Mouse (Mus musculus) midbrain, embryonic 15.5 days (tissue): ENCODE results near the gene Prkar2b. TPM values are rescaled to one million over a fixed set of nuclear protein-coding genes. Genes with fewer than 3 reads are reported as not detected.

Source experiments
- ATAC-seq: fragments of 200-750 bp; cut with Nextera tagmentation; replicated peaks from 2 replicates; pipeline ENCODE4 v1.8.0; 2017; ENCODE audit warnings: moderate TSS enrichment
- H3K27ac ChIP-seq: fragments of 300-500 bp; sonication (generic); 2 replicates; pipeline ENCODE4 v1.5.1; 2015; ENCODE audit warnings: mild to moderate bottlenecking, inconsistent platforms
- H3K27me3 ChIP-seq: fragments of 300-500 bp; sonication (generic); replicated peaks from 2 replicates; pipeline ENCODE4 v1.6.1; 2015; ENCODE audit warnings: inconsistent platforms
- H3K36me3 ChIP-seq: fragments of 300-500 bp; sonication (generic); replicated peaks from 2 replicates; pipeline ENCODE4 v1.6.1; 2015; ENCODE audit warnings: inconsistent platforms
- H3K4me1 ChIP-seq: fragments of 300-500 bp; sonication (generic); 2 replicates; pipeline ENCODE4 v1.6.1; 2015; ENCODE audit warnings: inconsistent platforms
- H3K4me2 ChIP-seq: fragments of 300-500 bp; sonication (generic); 2 replicates; pipeline ENCODE4 v1.6.1; 2015; ENCODE audit warnings: inconsistent platforms, mild to moderate bottlenecking, moderate library complexity
- H3K4me3 ChIP-seq: fragments of 300-500 bp; sonication (generic); 2 replicates; pipeline ENCODE4 v1.5.1; 2015; ENCODE audit warnings: mild to moderate bottlenecking, inconsistent platforms
- H3K9ac ChIP-seq: fragments of 300-500 bp; sonication (generic); 2 replicates; pipeline ENCODE4 v1.6.1; 2015; ENCODE audit warnings: mild to moderate bottlenecking, inconsistent platforms
- H3K9me3 ChIP-seq: fragments of 300-500 bp; sonication (generic); 2 replicates; pipeline ENCODE4 v1.6.1; 2016; ENCODE audit warnings: inconsistent platforms
- WGBS: fragments of 180-500 bp; shearing (Covaris S2); methylation state at CpG from one replicate; pipeline ENCODE4 v1.1.7; 2015; ENCODE audit warnings: mixed read lengths; 5-methylcytosine and 5-hydroxymethylcytosine counted together
- polyA plus RNA-seq: library from polyadenylated mRNA; unstranded; fragments of >200 nt; fragmentation: Nextera tagmentation; extraction: Ambion mirVana; gene quantifications from 2 replicates; pipeline ENCODE4 v1.2.1, GENCODE M21; 2015

The Prkar2b gene
- polyA plus RNA-seq, 1 experiment from 2014 or later = 148 TPM

DNA sequence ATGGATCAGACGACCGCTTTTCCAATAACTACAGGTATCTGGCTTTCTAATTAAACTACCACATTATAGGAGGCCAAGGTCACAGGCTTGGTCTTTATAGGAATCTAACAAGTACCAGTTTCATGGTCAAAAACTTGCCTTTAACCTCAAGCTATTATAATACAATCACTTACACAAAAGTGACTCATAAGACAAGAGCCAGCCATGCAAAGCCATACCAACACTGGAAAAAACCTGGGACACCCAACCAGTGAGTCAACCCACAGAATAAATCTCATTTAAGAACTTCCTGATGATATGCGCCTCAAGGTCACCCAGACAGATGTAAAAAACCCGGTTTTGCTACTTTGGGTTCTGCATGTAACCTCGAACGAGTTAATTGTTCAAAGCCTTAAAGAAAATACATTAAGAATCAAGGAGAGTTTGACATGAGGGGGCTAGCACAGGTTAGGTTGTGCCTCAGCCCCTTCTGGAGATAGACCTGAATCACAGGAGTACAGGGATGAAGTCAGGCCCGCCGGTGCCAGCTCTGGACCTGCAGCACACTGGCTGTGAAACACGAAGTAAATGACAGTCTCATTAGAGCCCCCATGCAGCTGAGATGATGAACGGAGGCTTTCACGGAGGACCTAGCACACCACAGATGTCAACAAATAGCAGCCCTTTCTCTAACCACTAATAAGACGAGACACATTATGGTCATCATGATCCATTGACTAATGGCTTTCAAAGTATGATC lies 3.5 kb downstream of the Prkar2b start:
- peak overlapping the region; percentile 80 for H3K4me3 ChIP-seq
- no peak overlapping the region for H3K9ac ChIP-seq
- no peak for ATAC-seq
- H3K9me3 ChIP-seq = no peaks in the 10 kb centered on the region
- H3K36me3 ChIP-seq = no peaks in the 10 kb centered on the region
- peaks cover 50% of the 10 kb centered on the region for H3K4me1 ChIP-seq
- H3K4me2 ChIP-seq = peak overlapping the region; percentile 58
- H3K27me3 ChIP-seq = no peaks in the 10 kb centered on the region
- WGBS = 75% methylated on average over 12 of the region's 12 CpGs
- no peak overlapping the region for H3K27ac ChIP-seq

DNA sequence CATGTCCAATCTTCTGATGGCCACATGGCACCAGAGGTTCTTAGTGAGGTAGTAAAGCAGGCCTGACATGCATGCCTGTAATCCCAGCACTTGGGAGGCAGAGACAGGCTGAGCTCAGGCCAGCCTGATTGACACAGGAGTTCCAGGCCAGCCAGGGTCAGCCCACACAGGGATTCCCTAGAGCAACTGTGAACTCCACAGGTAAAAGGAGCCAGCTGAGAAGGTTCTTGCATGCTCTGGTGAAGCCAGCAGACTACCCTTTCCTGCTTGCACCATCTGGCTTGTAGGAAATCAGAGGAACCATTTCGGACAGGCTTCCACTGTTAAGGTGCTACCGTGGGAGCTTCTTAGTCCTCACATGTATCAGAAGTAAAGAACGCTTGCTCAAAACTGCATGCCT lies 5.3 kb downstream of the Prkar2b start:
- Histone ChIP-seq H3K4me1 (peaks cover 51% of the 10 kb centered on the region), H3K9me3 (no peaks in the 10 kb centered on the region)
- 93% methylated on average over 3 of the region's 3 CpGs for WGBS

DNA sequence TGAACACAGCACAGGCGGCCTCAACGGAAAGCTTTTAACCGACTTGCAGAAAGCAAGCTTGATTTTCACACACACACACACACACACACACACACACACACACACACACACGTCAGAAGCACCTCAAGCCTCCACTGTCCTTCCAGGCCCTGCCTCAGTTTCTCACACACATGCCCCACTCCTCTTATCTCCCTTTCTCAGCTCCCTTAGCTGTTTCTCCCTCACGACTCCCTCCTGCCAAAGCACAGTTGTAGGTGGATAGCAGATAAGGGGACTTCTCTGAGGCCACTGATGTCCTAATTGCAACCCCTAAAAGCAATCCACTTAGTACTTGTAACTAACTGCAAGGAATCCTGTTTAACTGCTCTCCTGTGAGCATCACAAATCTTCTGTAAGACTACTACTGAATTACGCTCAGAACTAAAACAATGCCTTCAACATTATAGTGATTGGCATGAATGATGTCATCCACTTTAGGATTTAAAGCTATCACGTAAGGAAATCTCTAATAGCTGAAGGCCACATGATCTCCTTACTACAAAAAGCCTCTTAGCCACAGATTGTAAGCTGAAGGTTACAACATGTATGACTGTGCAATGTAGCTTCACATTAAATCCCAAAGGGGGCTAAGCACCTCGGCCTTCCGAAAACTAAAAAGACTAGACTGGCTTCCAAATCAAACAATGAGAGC lies 6.5 kb downstream of the Prkar2b start:
- Histone ChIP-seq H3K9me3 (no peaks in the 10 kb centered on the region), H3K4me3 (no peak overlapping the region), H3K4me2 (no peak overlapping the region), H3K4me1 (peaks cover 51% of the 10 kb centered on the region), H3K9ac (no peak overlapping the region), H3K27me3 (no peaks in the 10 kb centered on the region), H3K27ac (no peak overlapping the region), H3K36me3 (no peaks in the 10 kb centered on the region)
- WGBS = 66% methylated on average over 9 of the region's 9 CpGs
- no peak for ATAC-seq

More for the DNA sequence above, 5.3 kb downstream of the Prkar2b start:
- Histone ChIP-seq H3K9ac (no peak overlapping the region), H3K27me3 (no peaks in the 10 kb centered on the region), H3K27ac (no peak overlapping the region), H3K4me2 (no peak overlapping the region), H3K36me3 (no peaks in the 10 kb centered on the region), H3K4me3 (no peak overlapping the region)
- ATAC-seq = no peak

DNA sequence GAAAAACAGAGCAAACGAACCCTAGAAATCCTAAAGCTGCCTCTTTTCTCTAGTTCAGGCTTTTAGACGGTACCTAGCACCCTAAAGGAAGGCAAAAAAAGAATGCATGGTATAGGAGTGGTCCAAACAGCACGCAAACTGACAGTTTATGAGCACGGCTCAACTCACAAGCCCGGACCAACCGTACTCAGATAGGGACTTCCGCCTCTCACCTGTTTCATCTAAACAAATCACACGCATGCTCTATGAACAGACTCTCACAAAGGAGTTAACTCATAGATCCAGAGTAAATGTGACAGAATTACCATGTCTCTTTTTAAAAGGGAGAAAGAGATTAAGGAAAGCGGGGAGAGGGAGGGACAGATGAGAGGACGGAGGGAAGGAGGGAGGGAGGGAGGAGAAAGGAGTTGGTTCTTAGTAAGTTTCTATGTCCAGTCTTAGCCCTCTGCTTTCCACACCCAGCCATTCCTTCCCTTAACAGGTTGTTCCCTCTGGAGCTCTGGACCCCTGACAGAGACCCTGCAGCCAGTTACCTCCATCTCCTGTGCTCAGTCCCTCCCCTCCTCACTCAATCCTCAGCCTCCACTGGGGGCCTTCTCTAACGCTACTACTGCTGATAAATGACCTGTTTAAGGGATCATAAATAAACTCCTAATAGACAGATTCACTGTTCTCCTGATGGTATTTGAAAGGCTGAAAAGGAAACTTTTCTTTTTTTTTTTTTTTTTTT lies 7.3 kb downstream of the Prkar2b start:
- Histone ChIP-seq H3K36me3 (no peaks in the 10 kb centered on the region), H3K4me3 (no peak overlapping the region), H3K9me3 (no peaks in the 10 kb centered on the region), H3K9ac (no peak overlapping the region), H3K4me2 (no peak overlapping the region), H3K27me3 (no peaks in the 10 kb centered on the region), H3K4me1 (peaks cover 50% of the 10 kb centered on the region), H3K27ac (no peak overlapping the region)
- ATAC-seq = no peak
- 52% methylated on average over 11 of the region's 11 CpGs for WGBS

DNA sequence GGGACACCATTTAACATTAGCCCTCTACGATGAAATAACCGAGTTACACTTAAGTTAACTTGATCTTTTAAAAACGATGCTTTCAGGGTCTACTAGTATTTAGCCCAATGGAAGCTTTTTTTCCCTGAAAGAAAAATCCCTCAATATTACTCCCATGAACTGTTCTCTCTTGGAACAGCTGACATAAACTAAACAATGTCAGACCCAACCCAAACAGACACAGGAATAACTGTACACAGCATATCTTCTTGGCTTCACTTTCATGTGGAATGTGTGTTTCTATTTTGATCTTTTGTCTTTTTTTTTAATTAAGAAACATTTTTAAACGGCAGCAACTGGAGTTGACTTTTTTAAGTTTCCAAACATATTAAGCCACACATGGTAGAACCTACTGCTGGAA lies 8.2 kb downstream of the Prkar2b start:
- no peak for ATAC-seq
- no peak overlapping the region for H3K4me3 ChIP-seq
- peaks cover 41% of the 10 kb centered on the region for H3K4me1 ChIP-seq
- H3K27ac ChIP-seq = no peak overlapping the region
- H3K9ac ChIP-seq = no peak overlapping the region
- no peaks in the 10 kb centered on the region for H3K36me3 ChIP-seq
- no peaks in the 10 kb centered on the region for H3K27me3 ChIP-seq
- no peaks in the 10 kb centered on the region for H3K9me3 ChIP-seq
- WGBS = 87% methylated on average over 4 of the region's 4 CpGs
- no peak overlapping the region for H3K4me2 ChIP-seq

DNA sequence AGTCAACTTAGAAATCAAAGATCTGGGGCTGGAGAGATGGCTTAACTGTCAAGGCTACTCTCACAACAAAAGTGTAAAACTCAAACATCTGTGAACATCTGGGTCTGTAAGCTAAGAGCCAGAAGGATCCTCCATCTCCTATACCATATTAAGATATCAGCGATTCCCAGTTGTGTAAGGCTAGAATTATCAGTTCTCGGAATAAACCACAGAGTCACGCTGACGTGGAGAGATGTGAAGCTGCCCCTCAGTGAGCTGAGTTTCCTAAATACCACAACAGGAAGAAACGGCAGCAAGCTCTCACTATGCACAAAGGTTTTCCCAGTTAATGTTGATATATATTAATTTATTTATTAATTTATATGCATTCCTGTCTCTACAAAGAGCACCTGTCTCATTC lies 10.9 kb downstream of the Prkar2b start:
- no peaks in the 10 kb centered on the region for H3K36me3 ChIP-seq
- peaks cover 24% of the 10 kb centered on the region for H3K4me1 ChIP-seq
- no peaks in the 10 kb centered on the region for H3K27me3 ChIP-seq
- ATAC-seq = no peak
- no peak overlapping the region for H3K4me3 ChIP-seq
- no peak overlapping the region for H3K9ac ChIP-seq
- H3K27ac ChIP-seq = no peak overlapping the region
- 75% methylated on average over 5 of the region's 5 CpGs for WGBS
- H3K9me3 ChIP-seq = no peaks in the 10 kb centered on the region
- H3K4me2 ChIP-seq = no peak overlapping the region

DNA sequence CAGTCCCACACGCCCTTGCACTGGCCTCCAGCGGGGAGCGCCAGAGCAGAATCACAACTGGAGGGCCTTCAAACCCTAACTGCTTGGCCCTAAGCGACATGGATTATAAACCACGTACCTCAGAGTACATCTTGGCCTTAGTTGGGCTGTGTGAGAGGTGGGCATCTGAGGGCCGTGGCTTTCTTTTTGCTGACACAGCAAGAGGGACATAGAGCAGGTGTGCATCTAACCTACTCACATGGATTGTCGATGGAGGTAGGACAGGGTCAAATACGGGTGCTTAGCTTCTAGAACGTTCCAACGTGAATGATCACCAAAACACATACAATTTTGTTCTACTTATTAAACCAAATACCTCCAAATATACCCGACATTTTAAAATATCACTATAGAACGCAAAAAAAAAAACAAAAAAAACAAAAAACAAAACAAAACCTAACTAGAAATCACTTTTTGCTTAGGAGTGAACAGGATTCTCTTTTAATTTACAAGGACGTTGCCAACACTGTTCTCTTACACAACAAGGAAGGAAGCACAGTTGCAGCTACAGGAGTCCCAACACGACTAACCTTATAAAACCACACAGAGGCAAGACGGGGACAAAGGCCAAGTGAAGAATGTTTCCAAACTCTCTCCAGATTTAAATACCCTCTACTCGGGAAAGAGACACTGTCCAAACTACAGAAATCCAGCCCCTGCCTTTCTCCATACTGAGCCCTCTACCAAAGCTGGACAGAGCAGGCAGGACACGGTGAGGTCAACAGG lies 15.3 kb downstream of the Prkar2b start:
- Histone ChIP-seq H3K9ac (no peak overlapping the region), H3K4me3 (no peak overlapping the region), H3K36me3 (no peaks in the 10 kb centered on the region), H3K9me3 (no peaks in the 10 kb centered on the region), H3K27ac (no peak overlapping the region), H3K4me1 (0 out of 2 replicates have a peak, but pooled peaks cover 3% of the 10 kb centered on the region), H3K4me2 (no peak overlapping the region), H3K27me3 (no peaks in the 10 kb centered on the region)
- 82% methylated on average over 17 of the region's 17 CpGs for WGBS
- ATAC-seq = 0 out of 2 replicates have a peak, but pooled peaks have one; percentile 32

DNA sequence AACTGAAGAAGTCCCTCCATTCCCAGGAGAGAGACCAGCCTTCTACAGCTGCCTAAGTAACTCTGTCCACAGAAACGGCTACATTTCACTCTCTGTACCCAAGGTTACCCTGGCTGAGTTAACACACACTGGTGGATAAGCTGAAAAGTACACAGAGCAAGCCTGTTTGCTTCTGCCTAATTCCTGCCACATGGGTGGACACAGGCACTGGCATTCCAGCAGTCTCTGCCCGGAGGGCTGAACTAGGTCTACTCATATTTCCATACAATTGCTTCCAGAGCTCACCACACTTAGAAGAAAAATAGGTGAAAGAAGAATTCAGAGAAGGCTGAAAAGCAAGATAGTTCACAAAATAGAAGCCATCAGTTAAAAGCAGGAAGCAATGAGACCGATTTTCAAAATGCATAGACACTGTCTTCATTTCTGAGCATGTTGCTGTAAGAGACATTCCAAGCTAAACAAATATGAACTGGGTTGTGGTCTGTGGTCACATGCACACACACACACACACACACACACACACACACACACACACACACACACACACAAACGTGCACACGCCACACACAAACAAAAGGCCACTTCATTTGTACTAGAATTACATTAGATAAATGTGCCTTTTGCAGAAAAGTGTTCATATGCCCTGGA lies 16.5 kb downstream of the Prkar2b start:
- Histone ChIP-seq H3K4me1 (0 out of 2 replicates have a peak, but pooled peaks cover 7% of the 10 kb centered on the region), H3K9me3 (no peaks in the 10 kb centered on the region), H3K4me3 (no peak overlapping the region), H3K27ac (no peak overlapping the region), H3K9ac (no peak overlapping the region), H3K4me2 (no peak overlapping the region), H3K36me3 (no peaks in the 10 kb centered on the region), H3K27me3 (no peaks in the 10 kb centered on the region)
- WGBS = 74% methylated on average over 5 of the region's 5 CpGs
- no peak for ATAC-seq

DNA sequence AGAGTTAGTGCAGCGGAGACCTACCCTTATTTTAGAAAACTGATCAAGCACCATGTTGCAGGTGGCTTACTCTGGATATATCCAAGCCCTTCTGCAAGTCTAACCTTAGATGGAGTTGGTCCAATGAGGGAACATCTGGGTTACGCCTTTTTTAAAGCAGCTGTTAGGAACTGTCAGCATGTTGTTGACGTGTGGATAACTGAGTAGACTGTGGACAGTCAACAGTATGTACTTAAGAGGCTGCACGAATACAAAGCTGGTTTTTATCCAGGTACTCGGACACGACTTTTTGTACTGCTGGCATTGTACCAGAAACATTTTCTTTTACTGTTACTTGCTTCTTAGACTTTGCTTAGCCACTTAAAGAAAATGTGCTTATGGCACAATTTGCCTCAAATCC lies 27.6 kb downstream of the Prkar2b start:
- ATAC-seq = no peak
- no peak overlapping the region for H3K27ac ChIP-seq
- H3K27me3 ChIP-seq = no peaks in the 10 kb centered on the region
- no peaks in the 10 kb centered on the region for H3K4me1 ChIP-seq
- no peak overlapping the region for H3K4me3 ChIP-seq
- no peak overlapping the region for H3K4me2 ChIP-seq
- whole genome bisulfite sequencing = 86% methylated on average over 6 of the region's 6 CpGs
- H3K36me3 ChIP-seq = no peaks in the 10 kb centered on the region
- H3K9ac ChIP-seq = no peak overlapping the region
- H3K9me3 ChIP-seq = no peaks in the 10 kb centered on the region

DNA sequence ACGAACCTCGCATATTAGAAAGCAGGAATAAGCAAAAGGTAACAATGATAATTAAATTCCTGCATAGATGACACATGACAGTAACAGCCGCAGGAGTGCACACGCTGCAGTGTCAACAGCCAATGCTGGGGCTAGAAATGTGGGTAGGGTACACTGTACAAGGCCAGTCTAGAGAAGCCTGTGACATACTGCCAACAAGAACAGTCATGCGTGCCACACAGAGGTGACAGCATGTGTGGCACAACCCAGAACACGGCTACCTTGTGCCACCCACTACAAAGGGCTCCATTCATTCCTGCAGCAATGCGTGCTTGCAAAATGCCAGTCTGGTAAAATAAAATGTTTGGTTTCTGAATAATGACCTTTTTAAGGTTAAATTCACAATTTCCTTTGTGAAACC lies 28.2 kb downstream of the Prkar2b start:
- WGBS = 90% methylated on average over 7 of the region's 7 CpGs

DNA sequence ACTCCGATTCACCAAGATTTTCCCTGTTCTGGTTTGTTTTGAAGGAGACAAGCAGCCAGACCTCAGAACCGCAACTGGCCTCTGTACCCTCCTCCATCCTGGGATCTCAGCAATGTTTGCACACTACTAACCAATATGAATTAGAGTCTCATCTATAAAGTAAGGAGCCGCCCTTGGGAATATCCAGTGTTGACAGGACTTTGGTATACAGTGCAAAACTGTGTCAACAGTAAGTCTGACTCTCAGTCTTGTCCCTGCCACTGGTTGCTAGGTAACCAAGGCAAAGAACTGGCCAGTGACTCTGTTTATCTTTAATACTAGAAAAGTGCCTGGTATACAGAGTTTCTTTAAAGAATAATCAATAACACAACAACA lies 42.7 kb downstream of the Prkar2b start:
- no peaks in the 10 kb centered on the region for H3K27me3 ChIP-seq
- peak; percentile 57 for ATAC-seq

More for the DNA sequence above, 28.2 kb downstream of the Prkar2b start:
- no peak for ATAC-seq
- no peak overlapping the region for H3K9ac ChIP-seq
- no peaks in the 10 kb centered on the region for H3K36me3 ChIP-seq
- H3K27me3 ChIP-seq = no peaks in the 10 kb centered on the region
- no peak overlapping the region for H3K27ac ChIP-seq
- H3K4me3 ChIP-seq = no peak overlapping the region
- H3K4me2 ChIP-seq = no peak overlapping the region
- H3K4me1 ChIP-seq = no peaks in the 10 kb centered on the region
- H3K9me3 ChIP-seq = no peaks in the 10 kb centered on the region

More for the DNA sequence above, 42.7 kb downstream of the Prkar2b start:
- WGBS = 84% methylated on average over 3 of the region's 3 CpGs
- Histone ChIP-seq H3K9me3 (no peaks in the 10 kb centered on the region), H3K4me1 (peaks cover 13% of the 10 kb centered on the region), H3K4me3 (no peak overlapping the region), H3K36me3 (no peaks in the 10 kb centered on the region), H3K4me2 (no peak overlapping the region), H3K9ac (no peak overlapping the region), H3K27ac (no peak overlapping the region)
